Mouse (Mus musculus): ENCODE measurements around the gene Nog. TPM values are rescaled to one million over a fixed set of nuclear protein-coding genes. Genes with fewer than 3 reads are reported as not detected.

Nog gene
- total RNA-seq, 2 experiments from 2014 or later: 4.2 to 5.6 TPM

DNA sequence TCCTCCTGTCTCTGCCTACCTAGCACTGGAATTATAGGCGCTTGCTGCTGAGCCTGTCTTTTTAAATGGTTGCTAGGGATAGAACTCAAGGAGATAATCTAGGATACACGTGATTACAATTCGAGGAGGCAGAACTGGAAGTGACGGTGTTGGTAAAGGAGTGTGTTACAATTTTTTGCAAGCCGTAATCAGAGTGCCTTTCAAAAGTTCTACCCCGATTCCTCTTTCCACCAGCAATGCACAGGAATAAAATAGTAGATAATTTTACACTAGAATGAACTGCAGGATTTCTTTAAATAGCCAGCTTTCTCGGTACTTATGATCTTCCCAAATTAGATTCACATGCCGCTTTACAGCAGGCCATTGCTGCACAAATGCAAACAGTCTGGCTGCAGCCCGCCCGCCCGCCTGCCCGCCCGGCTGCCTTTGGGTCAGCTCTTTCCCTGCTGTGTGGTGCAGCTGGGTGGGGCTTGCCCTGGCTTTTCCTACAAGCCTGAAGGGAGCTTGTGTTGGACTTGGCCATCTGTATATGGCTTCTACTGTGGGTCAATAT, 32.2 kb downstream of the Nog start:
- no peak for DNase-seq (ENCODE audit: low spot score in 2 of 2)

DNA sequence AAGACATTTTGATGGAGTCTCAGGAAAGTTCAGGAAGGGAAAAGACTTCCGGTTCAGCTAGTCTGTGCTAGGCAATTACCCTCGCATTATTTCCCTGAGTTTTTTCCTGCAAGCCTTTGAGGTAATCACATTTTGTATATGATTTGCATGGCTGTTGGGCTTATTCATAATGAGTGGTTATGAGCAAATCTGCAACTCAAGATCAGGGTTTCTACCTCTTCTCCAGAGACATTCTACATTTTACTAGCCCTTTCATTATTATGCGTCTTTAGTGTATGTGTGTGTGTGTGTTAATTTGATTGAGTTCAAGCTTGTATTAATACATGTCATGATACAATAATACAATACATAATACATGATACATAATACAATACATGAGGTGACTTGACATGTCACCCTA, 34.6 kb downstream of the Nog start:
- no peak for DNase-seq (ENCODE audit: low spot score in 2 of 2)

DNA sequence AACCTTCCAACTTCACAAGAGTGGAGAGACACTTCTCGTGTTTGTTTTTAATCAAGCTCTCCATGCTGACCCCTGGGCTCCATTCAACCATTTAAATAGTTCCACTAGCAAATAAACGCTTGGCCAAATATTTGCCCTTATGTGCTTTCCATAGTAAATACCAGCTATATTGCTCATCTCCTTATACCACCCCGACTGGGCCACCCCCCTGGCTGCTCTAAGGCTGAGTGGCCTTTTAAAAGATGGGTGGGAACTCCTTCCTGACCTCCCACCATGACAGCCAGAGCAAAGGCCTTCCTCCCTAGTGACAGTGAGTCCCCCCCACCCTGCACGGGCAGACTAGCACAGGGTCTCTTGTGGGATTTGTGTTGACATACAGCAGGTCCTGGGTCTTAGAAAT, 37.1 kb downstream of the Nog start:
- no peak for DNase-seq (ENCODE audit: low spot score in 2 of 2)

DNA sequence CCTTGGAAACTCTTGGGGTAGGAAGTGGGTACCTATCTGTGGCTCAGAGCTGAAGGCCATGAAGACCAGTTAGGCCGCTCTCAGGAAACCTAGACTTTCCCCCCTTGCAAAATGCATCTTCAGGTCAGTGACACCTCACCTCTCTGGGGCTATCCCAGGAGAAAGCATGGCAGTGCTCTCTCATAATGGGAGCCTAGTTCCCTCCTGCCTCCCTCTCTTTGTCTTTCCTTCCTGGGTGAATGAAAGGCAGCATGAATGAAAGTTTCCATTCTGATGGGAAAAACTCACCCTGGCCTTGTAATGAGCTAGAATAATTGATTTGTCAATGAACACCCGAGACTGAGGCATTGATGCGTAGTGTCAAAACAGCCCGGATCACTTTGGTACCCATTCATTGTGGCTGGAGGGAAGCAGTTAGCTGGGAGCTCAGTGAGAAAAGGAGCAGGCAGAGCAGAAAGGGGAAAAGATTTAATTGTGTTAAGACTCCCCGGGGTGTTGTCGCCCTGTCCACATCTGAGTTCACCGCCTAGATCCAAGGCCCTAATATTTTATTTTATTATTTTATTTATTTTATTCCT, 42.7 kb downstream of the Nog start:
- DNase-seq (ENCODE audit: low spot score in 2 of 2): no peak

DNA sequence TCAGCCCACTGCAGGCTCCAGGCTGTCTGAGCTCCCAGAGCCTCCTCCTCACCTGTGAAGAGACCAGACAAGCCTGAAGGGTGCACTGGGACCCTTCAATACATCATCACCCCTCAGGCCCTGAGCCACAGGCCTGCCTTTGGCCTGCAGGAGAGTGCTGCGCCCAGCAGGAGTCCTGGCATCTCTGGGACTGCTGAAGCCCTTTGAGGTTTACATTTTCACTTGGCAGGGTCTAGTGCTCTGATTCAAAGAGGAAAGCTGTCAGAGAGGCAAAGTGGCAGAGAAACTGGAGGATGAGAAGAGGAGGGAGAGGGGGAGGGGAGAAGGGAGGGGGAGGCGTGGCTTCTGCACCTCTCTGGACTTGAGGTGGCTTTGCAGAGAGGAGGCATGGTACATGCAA, 44.2 kb downstream of the Nog start:
- DNase-seq (ENCODE audit: low spot score in 2 of 2): no peak

DNA sequence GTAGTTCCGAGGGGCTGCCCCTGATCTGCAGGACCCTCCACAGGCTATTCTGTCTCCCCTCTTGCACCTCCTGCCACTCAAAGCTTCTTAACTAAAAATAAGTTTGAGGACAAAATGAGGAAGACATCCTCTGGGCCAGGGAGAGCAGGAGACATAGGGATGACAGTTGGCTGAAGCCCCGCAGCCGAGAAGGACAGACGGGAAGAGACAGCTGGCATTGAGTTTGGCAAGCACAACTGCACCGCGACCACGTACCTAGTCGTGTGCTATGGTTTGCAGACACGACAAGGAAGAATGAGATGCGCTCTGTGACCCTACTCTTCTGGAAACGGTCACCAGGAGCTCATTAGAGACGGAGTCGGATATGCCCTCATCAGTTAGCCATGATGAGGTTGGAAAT, 48.2 kb downstream of the Nog start:
- no peak for DNase-seq (ENCODE audit: low spot score in 2 of 2)

Other genes starting within 250 kb of the Nog start
- 1 to 10 TPM; 4.6 to 4.9 TPM for gene Dgke, start 235.5 kb downstream of the Nog start, total RNA-seq (2021)
- under 1 TPM in 1 of 2 experiments, not detected in 1; 0.56 TPM for gene Gm525, start 228.5 kb downstream of the Nog start, total RNA-seq (2021)

Data from gastrocnemius, postnatal 4 days (tissue).